10 mouse cellular contexts compared by ENCODE assay signal in the genomic region with DNA sequence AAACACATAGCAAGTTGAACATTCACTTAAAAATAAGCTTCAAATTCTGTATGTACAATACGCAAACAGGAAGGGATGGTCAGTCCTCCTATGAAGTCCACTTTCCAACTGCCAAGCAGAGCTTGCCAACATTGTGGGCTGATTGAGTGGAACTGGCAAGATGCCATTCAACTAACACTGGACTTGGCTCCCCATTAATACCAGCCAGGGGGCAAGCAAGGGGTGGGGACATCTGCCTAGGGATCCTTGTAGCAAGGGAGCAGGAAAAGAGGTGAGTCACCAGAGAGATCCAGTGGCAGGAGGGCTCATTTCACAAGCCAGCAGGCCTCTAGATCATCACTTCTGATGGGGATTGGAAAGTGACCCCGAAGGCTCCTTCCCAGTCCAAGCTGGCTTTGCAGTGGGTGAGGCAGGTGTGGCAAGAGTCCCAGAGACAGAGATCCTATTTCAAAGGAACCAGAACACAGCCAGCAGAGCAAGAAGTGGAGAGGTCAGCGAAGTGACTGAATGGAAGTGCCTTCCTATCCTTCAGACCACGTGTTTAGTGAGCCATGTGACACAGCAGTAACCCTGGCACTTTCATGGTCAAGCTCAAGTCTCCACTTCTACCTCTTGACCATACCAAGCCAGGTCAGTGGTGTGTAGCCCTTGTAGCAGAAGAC. TPM values are rescaled to one million over a fixed set of nuclear protein-coding genes. Genes with fewer than 3 reads are reported as not detected.
A peak's percentile ranks its signal among the peaks of the same experiment; 100 is the strongest.
DNase-seq lines count a peak whose midpoint lies in the region; TF ChIP-seq lines count a peak whose summit lies in the region.
"Had no signal": no experiment of that assay in that cellular context is flagged by ENCODE, and none has a peak within 500 bp of the region (broad histone marks: within the 10 kb centered on the region; RNA-seq: fewer than 3 reads in every experiment).

No protein-coding gene starts in this region.

- no peak overlapping the region for H3K4me3 ChIP-seq in gastrocnemius, adult 2 months
- no peak overlapping the region for H3K4me3 ChIP-seq in lung, adult 2 months (replicated peaks; ENCODE audit: extremely low read depth, low read depth, low read length)
- H3K4me3 ChIP-seq: heart, embryonic 10.5 days; myocyte had no signal

- H3K27ac ChIP-seq in gastrocnemius, adult 2 months, result no peak overlapping the region
- H3K27ac ChIP-seq: heart, embryonic 10.5 days had no signal

- no peak for TF ChIP-seq POLR2A in lung, adult 2 months (IDR thresholded peaks at IDR 0.05; ENCODE audit: borderline replicate concordance, extremely low read depth, low read depth, low read length)

- intact Hi-C loops in gastrocnemius, adult 2 months (cut with DNase I), result loop anchor here (5.0 kb wide), 1 partner anchor 53 kb away; a partner anchor contains a TSS

- TF ChIP-seq CTCF in gastrocnemius, adult 2 months (IDR thresholded peaks at IDR 0.05), result no peak
- TF ChIP-seq CTCF in lung, adult 2 months (IDR thresholded peaks at IDR 0.05; ENCODE audit: insufficient read depth, low read length), result no peak

- peak; percentile 8 for DNase-seq in gastrocnemius, postnatal 25 days
- DNase-seq in gastrocnemius, adult 2 months, result no peak
- peak; percentile 2 for DNase-seq in 416B (ENCODE audit: low read depth)
- peak; percentile 54 for DNase-seq in kidney, adult 11 months
- peak; percentile 8 for DNase-seq in lung, adult 2 months
- DNase-seq in right cerebral cortex, postnatal 14 days, result no peak
- DNase-seq in layer of hippocampus, adult 9-10 months (ENCODE audit: low spot score), result no peak
- DNase-seq in cerebellum, adult 9-10 months, result no peak

- H3K4me1 ChIP-seq in lung, adult 2 months (ENCODE audit: control insufficient read depth, insufficient read depth, low read length), result peaks cover 2% of the 10 kb centered on the region; the same call in 1 of the 2 replicates
- H3K4me1 ChIP-seq: heart, embryonic 10.5 days had no signal

- 36% methylated on average over 4 of the region's 4 CpGs for WGBS in lung, adult 2 months

RNA-seq across cellular contexts. Expression of a gene that starts 53.8 kb away (rescaled TPM):
- total RNA-seq in gastrocnemius, postnatal 25 days (2021), result 10 to 100 TPM in 1 of 2 experiments, 1 to 10 TPM in 1; 9.4 to 11.3 TPM
- total RNA-seq in gastrocnemius, adult 2 months (2021), result 10 to 100 TPM in 1 of 2 experiments, 1 to 10 TPM in 1; 6.8 to 15.0 TPM
- polyA plus RNA-seq in lung, adult 2 months (2012; rRNA removed), result 22.0 and 27.1 TPM in 2 replicates

Comparison
In these comparisons a context has a peak if more than half of its experiments do, and no peak if none do; other contexts are left out.
1. DNase-seq: peak in gastrocnemius, postnatal 25 days (single experiment), 416B (single experiment), kidney, adult 11 months (single experiment) and lung, adult 2 months (single experiment); none in gastrocnemius, adult 2 months (single experiment), right cerebral cortex, postnatal 14 days (single experiment), layer of hippocampus, adult 9-10 months (single experiment) and cerebellum, adult 9-10 months (single experiment).